Mouse (Mus musculus) heart, postnatal 0 days (tissue): Measurements from ENCODE around the gene Marcks. TPM values are rescaled to one million over a fixed set of nuclear protein-coding genes. Genes with fewer than 3 reads are reported as not detected.
"Not testable (repeated sequence)": the region's sequence is repeated elsewhere in the genome, so short reads cannot be mapped to it uniquely, and the experiment has no call there.

Source experiments
- ATAC-seq: fragments of 200-750 bp; cut with Nextera tagmentation; 2 replicates; pipeline ENCODE4 v1.8.0; 2017; ENCODE audit warnings: low read depth, moderate number of reproducible peaks, moderate library complexity; ENCODE audit not compliant: insufficient read depth
- DNase-seq: peaks from one replicate; pipeline ENCODE4 v3.0.0-alpha.2; 2016; ENCODE audit warnings: low spot score
- H3K27ac ChIP-seq: fragments of 300-500 bp; sonication (generic); 2 replicates; pipeline ENCODE4 v1.5.1; 2014; ENCODE audit warnings: low read depth, mild to moderate bottlenecking
- H3K27me3 ChIP-seq: fragments of 300-500 bp; sonication (generic); 2 replicates; pipeline ENCODE4 v1.6.1; 2014; ENCODE audit warnings: low read length, mixed read lengths; ENCODE audit not compliant: control insufficient read depth, insufficient read depth
- H3K36me3 ChIP-seq: fragments of 300-500 bp; sonication (generic); replicated peaks from 2 replicates; pipeline ENCODE4 v1.6.1; 2014; ENCODE audit warnings: low read length, mixed read lengths; ENCODE audit not compliant: control insufficient read depth, insufficient read depth
- H3K4me1 ChIP-seq: fragments of 300-500 bp; sonication (generic); 2 replicates; pipeline ENCODE4 v1.6.1; 2014; ENCODE audit warnings: antibody characterized with exemption; ENCODE audit not compliant: control insufficient read depth, insufficient read depth
- H3K4me2 ChIP-seq: fragments of 300-500 bp; sonication (generic); 2 replicates; pipeline ENCODE4 v1.6.1; 2014; ENCODE audit warnings: low read depth, mild to moderate bottlenecking, low read length, moderate library complexity
- H3K4me3 ChIP-seq: fragments of 300-500 bp; sonication (generic); 2 replicates; pipeline ENCODE4 v1.5.1; 2014; ENCODE audit warnings: low read depth, low read length
- H3K9ac ChIP-seq: fragments of 300-500 bp; sonication (generic); replicated peaks from 2 replicates; pipeline ENCODE4 v1.6.1; 2014; ENCODE audit warnings: low read depth, low read length, mixed read lengths
- H3K9me3 ChIP-seq: fragments of 300-500 bp; sonication (generic); replicated peaks from 2 replicates; pipeline ENCODE4 v1.6.1; 2016; ENCODE audit warnings: low read length; ENCODE audit not compliant: control insufficient read depth
- CTCF ChIP-seq: IDR thresholded peaks from 2 replicates; pipeline ENCODE4 v1.5.1; 2016; ENCODE audit warnings: antibody characterized with exemption, control low read depth, low read depth
- EP300 ChIP-seq: IDR thresholded peaks from 2 replicates; pipeline ENCODE4 v1.6.1; 2016; ENCODE audit warnings: antibody characterized with exemption, low read depth
- WGBS: fragments of 180-500 bp; shearing (Covaris S2); extraction: QIAGEN DNeasy Blood & Tissue Kit; methylation state at CpG from one replicate; pipeline ENCODE4 v1.1.7; 2014; 5-methylcytosine and 5-hydroxymethylcytosine counted together
- polyA plus RNA-seq: library from polyadenylated mRNA; unstranded; fragments of >200 nt; fragmentation: Nextera tagmentation; extraction: Ambion mirVana; gene quantifications from 2 replicates; pipeline ENCODE4 v1.2.1, GENCODE M21; 2015
- total RNA-seq: library from RNA; depleted of rRNA; stranded (reverse); fragments of >200 nt; gene quantifications from 2 replicates; pipeline ENCODE4 v1.2.3, GENCODE M21; 2014; ENCODE audit warnings: low replicate concordance; rRNA removed

The Marcks gene
- total and polyA plus RNA-seq, 2 experiments from 2014 or later: 38.3 to 56.9 TPM

- Histone ChIP-seq H3K4me3 (no peak overlapping the region), H3K36me3 (no peaks in the 10 kb centered on the region), H3K4me2 (no peak overlapping the region), H3K9ac (no peak overlapping the region), H3K27ac (no peak overlapping the region), H3K27me3 (no peaks in the 10 kb centered on the region), H3K4me1 (no peaks in the 10 kb centered on the region), H3K9me3 (no peaks in the 10 kb centered on the region)
- WGBS: 78% methylated on average over 2 of the region's 2 CpGs
- ATAC-seq: no peak
- DNase-seq: no peak
- TF ChIP-seq EP300: no peak
- TF ChIP-seq CTCF: no peak
Measured at GRCm38 (mm10) chr10:37101733-37102132, 37.0 kb downstream of the Marcks start.

- WGBS: 70% methylated on average over 3 of the region's 3 CpGs
- Histone ChIP-seq H3K4me2 (no peak overlapping the region), H3K27me3 (no peaks in the 10 kb centered on the region), H3K4me3 (no peak overlapping the region), H3K4me1 (peaks cover 4% of the 10 kb centered on the region; the same call in 1 of the 2 replicates), H3K9ac (no peak overlapping the region), H3K27ac (no peak overlapping the region), H3K36me3 (no peaks in the 10 kb centered on the region), H3K9me3 (no peaks in the 10 kb centered on the region)
- DNase-seq (no peak), ATAC-seq (no peak)
- no peak for TF ChIP-seq EP300
- no peak for TF ChIP-seq CTCF
Measured at GRCm38 (mm10) chr10:37096529-37096928, 42.2 kb downstream of the Marcks start.

DNA sequence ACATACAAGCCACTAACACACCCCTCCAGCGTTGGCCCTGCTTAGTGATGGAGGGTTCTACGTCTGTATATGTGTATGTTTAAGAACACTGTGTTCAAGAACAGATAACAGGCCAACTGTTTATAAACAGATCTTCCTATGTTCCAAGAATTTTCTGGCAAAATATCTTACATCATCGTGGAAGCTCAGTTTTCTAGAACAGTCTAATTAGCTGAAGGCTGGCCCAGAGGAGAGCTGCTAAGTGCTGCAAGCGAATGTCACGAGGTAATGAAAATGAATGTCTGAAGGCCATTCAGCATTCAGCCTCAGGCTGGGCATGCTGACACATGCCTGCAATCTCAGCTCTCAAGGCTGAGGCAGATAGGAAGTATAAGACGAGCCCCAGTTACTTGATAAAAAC lies 42.9 kb downstream of the Marcks start:
- 50% methylated on average over 6 of the region's 6 CpGs for WGBS
- TF ChIP-seq CTCF (no peak), EP300 (no peak)
- no peak for ATAC-seq

GRCm38 (mm10) chr10:37093306-37093705 lies 45.4 kb downstream of the Marcks start:
- no peak for ATAC-seq

More for the DNA sequence above, 42.9 kb downstream of the Marcks start:
- Histone ChIP-seq H3K27me3 (no peaks in the 10 kb centered on the region), H3K4me3 (no peak overlapping the region), H3K4me2 (no peak overlapping the region), H3K9ac (no peak overlapping the region), H3K9me3 (no peaks in the 10 kb centered on the region), H3K4me1 (peaks cover 4% of the 10 kb centered on the region; the same call in 1 of the 2 replicates), H3K36me3 (no peaks in the 10 kb centered on the region), H3K27ac (no peak overlapping the region)
- no peak for DNase-seq

GRCm38 (mm10) chr10:37090411-37090810 lies 48.3 kb downstream of the Marcks start:
- TF ChIP-seq CTCF (no peak), EP300 (no peak)
- H3K4me2 ChIP-seq: no peak overlapping the region
- no peaks in the 10 kb centered on the region for H3K4me1 ChIP-seq
- 75% methylated on average over 3 of the region's 3 CpGs for WGBS
- DNase-seq (no peak), ATAC-seq (no peak)
- no peak overlapping the region for H3K27ac ChIP-seq
- no peak overlapping the region for H3K9ac ChIP-seq
- H3K4me3 ChIP-seq: no peak overlapping the region
- H3K9me3 ChIP-seq: no peaks in the 10 kb centered on the region
- no peaks in the 10 kb centered on the region for H3K36me3 ChIP-seq
- H3K27me3 ChIP-seq: no peaks in the 10 kb centered on the region

More at GRCm38 (mm10) chr10:37093306-37093705, 45.4 kb downstream of the Marcks start:
- Histone ChIP-seq H3K27ac (no peak overlapping the region), H3K4me3 (no peak overlapping the region), H3K9ac (no peak overlapping the region), H3K4me1 (peaks cover 4% of the 10 kb centered on the region; the same call in 1 of the 2 replicates), H3K9me3 (no peaks in the 10 kb centered on the region), H3K36me3 (no peaks in the 10 kb centered on the region), H3K27me3 (no peaks in the 10 kb centered on the region), H3K4me2 (no peak overlapping the region)
- TF ChIP-seq EP300 (no peak), CTCF (no peak)
- no peak for DNase-seq

GRCm38 (mm10) chr10:37084071-37084470 lies 54.6 kb downstream of the Marcks start:
- 77% methylated on average over 2 of the region's 2 CpGs for whole genome bisulfite sequencing
- not testable (repeated sequence) for ATAC-seq, H3K9me3 ChIP-seq, H3K27me3 ChIP-seq, H3K4me3 ChIP-seq, H3K4me2 ChIP-seq, H3K36me3 ChIP-seq, H3K27ac ChIP-seq, H3K4me1 ChIP-seq, DNase-seq, H3K9ac ChIP-seq

Other genes starting within 250 kb of the Marcks start
- gene Hdac2, start 164.4 kb downstream of the Marcks start, total RNA-seq: 72.4 and 75.0 TPM in 2 replicates
- 108 and 114 TPM in 2 replicates for gene Hdac2, start 164.4 kb downstream of the Marcks start, polyA plus RNA-seq